In genomic region chr1:189959802-189960201, GRCm38 (mm10) we compare ENCODE assay signal across 17 mouse cellular contexts. TPM values are rescaled to one million over a fixed set of nuclear protein-coding genes. Genes with fewer than 3 reads are reported as not detected.
A peak's percentile ranks its signal among the peaks of the same experiment; 100 is the strongest.
DNase-seq lines count a peak whose midpoint lies in the region; ATAC-seq and TF ChIP-seq lines count a peak whose summit lies in the region.
"Had no signal": no experiment of that assay in that cellular context is flagged by ENCODE, and none has a peak within 500 bp of the region (broad histone marks: within the 10 kb centered on the region; RNA-seq: fewer than 3 reads in every experiment).

No protein-coding gene starts in this region.

- ATAC-seq in heart, embryonic 13.5 days (ENCODE audit: extremely low read depth, insufficient number of reproducible peaks, low FRiP score, low TSS enrichment) = no peak
- no peak for ATAC-seq in heart, postnatal 0 days (ENCODE audit: insufficient read depth, low read depth)
- ATAC-seq in intestine, postnatal 0 days = peak; percentile 53
- ATAC-seq: forebrain, embryonic 13.5 days had no signal

- DNase-seq in heart, adult 11 months = no peak
- DNase-seq in heart, postnatal 0 days (ENCODE audit: low spot score) = no peak
- no peak for DNase-seq in heart, postnatal 36 days
- no peak for DNase-seq in thymus, postnatal 10 days (ENCODE audit: low spot score in 2 of 2)
- DNase-seq in ovary, postnatal 36 days (ENCODE audit: low spot score) = no peak
- DNase-seq: adrenal gland, postnatal 10 days; cerebellum, adult 11-12 months; cerebellum, adult 9-10 months; cerebellum, postnatal 25 days; kidney, adult 18-20 months had no signal

- no peak overlapping the region for H3K9ac ChIP-seq in heart, embryonic 13.5 days
- no peak overlapping the region for H3K9ac ChIP-seq in heart, postnatal 0 days (replicated peaks; ENCODE audit: low read depth, low read length)
- no peak overlapping the region for H3K9ac ChIP-seq in intestine, postnatal 0 days (ENCODE audit: low read depth, low read length)
- H3K9ac ChIP-seq: embryonic facial prominence, embryonic 12.5 days; forebrain, embryonic 13.5 days; forebrain, postnatal 0 days; hindbrain, embryonic 15.5 days had no signal

- H3K4me3 ChIP-seq in heart, embryonic 13.5 days = no peak overlapping the region
- no peak overlapping the region for H3K4me3 ChIP-seq in heart, postnatal 0 days (ENCODE audit: low read depth, low read length)
- no peak overlapping the region for H3K4me3 ChIP-seq in intestine, postnatal 0 days (ENCODE audit: low read depth, low read length)
- H3K4me3 ChIP-seq: embryonic facial prominence, embryonic 12.5 days; forebrain, embryonic 13.5 days; heart, adult 2 months; hindbrain, embryonic 15.5 days had no signal

- H3K36me3 ChIP-seq in heart, embryonic 13.5 days = no peaks in the 10 kb centered on the region
- no peaks in the 10 kb centered on the region for H3K36me3 ChIP-seq in heart, postnatal 0 days (replicated peaks; ENCODE audit: control insufficient read depth, insufficient read depth, low read length)
- no peaks in the 10 kb centered on the region for H3K36me3 ChIP-seq in intestine, postnatal 0 days (ENCODE audit: control insufficient read depth, insufficient read depth)
- H3K36me3 ChIP-seq: embryonic facial prominence, embryonic 12.5 days; hindbrain, embryonic 15.5 days had no signal

- peaks cover 33% of the 10 kb centered on the region for H3K4me1 ChIP-seq in heart, embryonic 13.5 days
- peaks cover 15% of the 10 kb centered on the region; the same call in 1 of the 2 replicates for H3K4me1 ChIP-seq in heart, postnatal 0 days (ENCODE audit: control insufficient read depth, insufficient read depth)
- no peaks in the 10 kb centered on the region for H3K4me1 ChIP-seq in intestine, postnatal 0 days (replicated peaks; ENCODE audit: control insufficient read depth, insufficient read depth, low read length)
- H3K4me1 ChIP-seq: embryonic facial prominence, embryonic 12.5 days; forebrain, embryonic 13.5 days; hindbrain, embryonic 15.5 days had no signal

- H3K9me3 ChIP-seq in heart, embryonic 13.5 days = no peaks in the 10 kb centered on the region
- no peaks in the 10 kb centered on the region for H3K9me3 ChIP-seq in heart, postnatal 0 days (replicated peaks; ENCODE audit: control insufficient read depth, low read length)
- H3K9me3 ChIP-seq in intestine, postnatal 0 days (ENCODE audit: control insufficient read depth) = no peaks in the 10 kb centered on the region
- H3K9me3 ChIP-seq: embryonic facial prominence, embryonic 12.5 days; forebrain, embryonic 13.5 days; hindbrain, embryonic 15.5 days had no signal

- no peak for TF ChIP-seq EP300 in heart, postnatal 0 days (IDR thresholded peaks at IDR 0.05; ENCODE audit: low read depth)

- 0 out of 2 replicates have a peak, but pooled peaks cover 3% of the 10 kb centered on the region for H3K27me3 ChIP-seq in heart, embryonic 13.5 days (replicated peaks)
- H3K27me3 ChIP-seq in heart, postnatal 0 days (ENCODE audit: control insufficient read depth, insufficient read depth, low read length) = no peaks in the 10 kb centered on the region
- no peaks in the 10 kb centered on the region for H3K27me3 ChIP-seq in intestine, postnatal 0 days (replicated peaks; ENCODE audit: control insufficient read depth, insufficient read depth, low read length)
- H3K27me3 ChIP-seq: embryonic facial prominence, embryonic 12.5 days; forebrain, embryonic 13.5 days; hindbrain, embryonic 15.5 days had no signal

- TF ChIP-seq CTCF in heart, postnatal 0 days (IDR thresholded peaks at IDR 0.05; ENCODE audit: low read depth) = no peak
- no peak for TF ChIP-seq CTCF in intestine, postnatal 0 days (IDR thresholded peaks at IDR 0.05; ENCODE audit: low read depth)

- WGBS in heart, embryonic 13.5 days = 66% methylated on average over 8 of the region's 8 CpGs
- 61% methylated on average over 8 of the region's 8 CpGs for WGBS in heart, postnatal 0 days
- 33% methylated on average over 8 of the region's 8 CpGs for WGBS in intestine, postnatal 0 days

- peak overlapping the region; percentile 82 for H3K27ac ChIP-seq in heart, embryonic 13.5 days (replicated peaks)
- H3K27ac ChIP-seq in heart, postnatal 0 days (ENCODE audit: low read depth) = peak overlapping the region; percentile 79
- H3K27ac ChIP-seq in intestine, postnatal 0 days (ENCODE audit: low read depth, low read length) = no peak overlapping the region
- H3K27ac ChIP-seq: embryonic facial prominence, embryonic 12.5 days; forebrain, embryonic 13.5 days; hindbrain, embryonic 15.5 days had no signal

- intact Hi-C loops in heart, postnatal 36 days (cut with DNase I) = no loop called here

- no peak overlapping the region for H3K4me2 ChIP-seq in heart, embryonic 13.5 days
- H3K4me2 ChIP-seq in heart, postnatal 0 days (ENCODE audit: low read depth, low read length) = no peak overlapping the region
- no peak overlapping the region for H3K4me2 ChIP-seq in intestine, postnatal 0 days (replicated peaks; ENCODE audit: low read depth)
- H3K4me2 ChIP-seq: embryonic facial prominence, embryonic 12.5 days; forebrain, embryonic 13.5 days; hindbrain, embryonic 15.5 days had no signal

RNA-seq across cellular contexts. Expression of gene Smyd2, which starts 37.6 kb away (rescaled TPM):
- 187 and 209 TPM in 2 replicates for polyA plus RNA-seq in heart, embryonic 13.5 days (2015; fragmentation: Nextera tagmentation; extraction: Ambion mirVana)
- total RNA-seq in heart, postnatal 0 days (2014; rRNA removed; ENCODE audit: low replicate concordance) = 218 and 234 TPM in 2 replicates
- polyA plus RNA-seq in heart, postnatal 0 days (2015; fragmentation: Nextera tagmentation; extraction: Ambion mirVana) = 219 and 239 TPM in 2 replicates
- total RNA-seq in heart, postnatal 36 days (2021) = 100 to 1,000 TPM; 101 to 110 TPM
- 47.1 and 48.1 TPM in 2 replicates for polyA plus RNA-seq in intestine, postnatal 0 days (2015; fragmentation: Nextera tagmentation; extraction: Ambion mirVana)
